Mouse (Mus musculus): ENCODE results near the gene Spag9. TPM values are rescaled to one million over a fixed set of nuclear protein-coding genes. Genes with fewer than 3 reads are reported as not detected.

Gene Spag9
- polyA plus RNA-seq, 1 experiment from 2014 or later: 107 TPM

GRCm38 (mm10) chr11:94140540-94140939 lies 144.6 kb downstream of the Spag9 start:
- Histone ChIP-seq H3K4me1 (ENCODE audit: control insufficient read depth, insufficient read depth, low read length) (peaks cover 4% of the 10 kb centered on the region; the same call in 1 of the 2 replicates), H3K27me3 (ENCODE audit: control insufficient read depth, insufficient read depth, low read length) (no peaks in the 10 kb centered on the region), H3K4me3 (ENCODE audit: low read depth, low read length) (no peak overlapping the region), H3K36me3 (ENCODE audit: control insufficient read depth, insufficient read depth, low read length) (no peaks in the 10 kb centered on the region), H3K27ac (ENCODE audit: low read depth, low read length) (no peak overlapping the region), H3K9ac (ENCODE audit: low read length) (no peak overlapping the region), H3K9me3 (ENCODE audit: control insufficient read depth, low read length) (no peaks in the 10 kb centered on the region), H3K4me2 (no peak overlapping the region)
- ATAC-seq (ENCODE audit: low FRiP score) (no peak), DNase-seq (ENCODE audit: low spot score, missing footprints) (no peak)
- 86% methylated on average over 3 of the region's 3 CpGs for WGBS

- H3K4me2 ChIP-seq: no peak overlapping the region
- no peak overlapping the region for H3K4me3 ChIP-seq (ENCODE audit: low read depth, low read length)
- DNase-seq (ENCODE audit: low spot score, missing footprints): no peak
- H3K27me3 ChIP-seq (ENCODE audit: control insufficient read depth, insufficient read depth, low read length): no peaks in the 10 kb centered on the region
- H3K36me3 ChIP-seq (ENCODE audit: control insufficient read depth, insufficient read depth, low read length): no peaks in the 10 kb centered on the region
- no peaks in the 10 kb centered on the region for H3K9me3 ChIP-seq (ENCODE audit: control insufficient read depth, low read length)
- peaks cover 4% of the 10 kb centered on the region; the same call in 1 of the 2 replicates for H3K4me1 ChIP-seq (ENCODE audit: control insufficient read depth, insufficient read depth, low read length)
- ATAC-seq (ENCODE audit: low FRiP score): no peak
- H3K27ac ChIP-seq (ENCODE audit: low read depth, low read length): no peak overlapping the region
- 54% methylated on average over 3 of the region's 3 CpGs for WGBS
- H3K9ac ChIP-seq (ENCODE audit: low read length): no peak overlapping the region
These were observed 145.7 kb downstream of the Spag9 start for GRCm38 (mm10) chr11:94141564-94141963.

GRCm38 (mm10) chr11:94143336-94143735 lies 147.4 kb downstream of the Spag9 start:
- Histone ChIP-seq H3K27ac (ENCODE audit: low read depth, low read length) (no peak overlapping the region), H3K9ac (ENCODE audit: low read length) (no peak overlapping the region), H3K4me3 (ENCODE audit: low read depth, low read length) (no peak overlapping the region), H3K4me2 (no peak overlapping the region), H3K36me3 (ENCODE audit: control insufficient read depth, insufficient read depth, low read length) (no peaks in the 10 kb centered on the region), H3K4me1 (ENCODE audit: control insufficient read depth, insufficient read depth, low read length) (peaks cover 4% of the 10 kb centered on the region; the same call in 1 of the 2 replicates), H3K9me3 (ENCODE audit: control insufficient read depth, low read length) (no peaks in the 10 kb centered on the region), H3K27me3 (ENCODE audit: control insufficient read depth, insufficient read depth, low read length) (no peaks in the 10 kb centered on the region)
- DNase-seq (ENCODE audit: low spot score, missing footprints) (no peak), ATAC-seq (ENCODE audit: low FRiP score) (no peak)
- 80% methylated on average over 2 of the region's 2 CpGs for WGBS

GRCm38 (mm10) chr11:94144771-94145539 lies 149.1 kb downstream of the Spag9 start:
- no peak overlapping the region for H3K4me3 ChIP-seq (ENCODE audit: low read depth, low read length)
- ATAC-seq (ENCODE audit: low FRiP score) (no peak), DNase-seq (ENCODE audit: low spot score, missing footprints) (no peak)
- peaks cover 6% of the 10 kb centered on the region; the same call in 1 of the 2 replicates for H3K4me1 ChIP-seq (ENCODE audit: control insufficient read depth, insufficient read depth, low read length)
- H3K36me3 ChIP-seq (ENCODE audit: control insufficient read depth, insufficient read depth, low read length): no peaks in the 10 kb centered on the region
- no peak overlapping the region for H3K4me2 ChIP-seq
- WGBS: 72% methylated on average over 11 of the region's 11 CpGs
- no peak overlapping the region for H3K9ac ChIP-seq (ENCODE audit: low read length)
- no peaks in the 10 kb centered on the region for H3K27me3 ChIP-seq (ENCODE audit: control insufficient read depth, insufficient read depth, low read length)
- H3K27ac ChIP-seq (ENCODE audit: low read depth, low read length): no peak overlapping the region
- no peaks in the 10 kb centered on the region for H3K9me3 ChIP-seq (ENCODE audit: control insufficient read depth, low read length)

GRCm38 (mm10) chr11:94146049-94146605 lies 150.2 kb downstream of the Spag9 start:
- ATAC-seq (ENCODE audit: low FRiP score) (no peak), DNase-seq (ENCODE audit: low spot score, missing footprints) (no peak)
- no peak overlapping the region for H3K9ac ChIP-seq (ENCODE audit: low read length)
- H3K36me3 ChIP-seq (ENCODE audit: control insufficient read depth, insufficient read depth, low read length): no peaks in the 10 kb centered on the region
- no peaks in the 10 kb centered on the region for H3K9me3 ChIP-seq (ENCODE audit: control insufficient read depth, low read length)
- H3K27ac ChIP-seq (ENCODE audit: low read depth, low read length): no peak overlapping the region
- no peak overlapping the region for H3K4me3 ChIP-seq (ENCODE audit: low read depth, low read length)
- H3K4me1 ChIP-seq (ENCODE audit: control insufficient read depth, insufficient read depth, low read length): peaks cover 9% of the 10 kb centered on the region
- 91% methylated on average over 14 of the region's 14 CpGs for WGBS
- H3K27me3 ChIP-seq (ENCODE audit: control insufficient read depth, insufficient read depth, low read length): no peaks in the 10 kb centered on the region
- H3K4me2 ChIP-seq: no peak overlapping the region

- H3K36me3 ChIP-seq (ENCODE audit: control insufficient read depth, insufficient read depth, low read length): no peaks in the 10 kb centered on the region
- H3K4me2 ChIP-seq: no peak overlapping the region
- no peak overlapping the region for H3K27ac ChIP-seq (ENCODE audit: low read depth, low read length)
- H3K9ac ChIP-seq (ENCODE audit: low read length): no peak overlapping the region
- no peak overlapping the region for H3K4me3 ChIP-seq (ENCODE audit: low read depth, low read length)
- DNase-seq (ENCODE audit: low spot score, missing footprints) (no peak), ATAC-seq (ENCODE audit: low FRiP score) (no peak)
- 66% methylated on average over 11 of the region's 11 CpGs for WGBS
- peaks cover 9% of the 10 kb centered on the region for H3K4me1 ChIP-seq (ENCODE audit: control insufficient read depth, insufficient read depth, low read length)
- no peaks in the 10 kb centered on the region for H3K27me3 ChIP-seq (ENCODE audit: control insufficient read depth, insufficient read depth, low read length)
- no peaks in the 10 kb centered on the region for H3K9me3 ChIP-seq (ENCODE audit: control insufficient read depth, low read length)
These were observed 151.0 kb downstream of the Spag9 start for GRCm38 (mm10) chr11:94146733-94147485.

GRCm38 (mm10) chr11:94148105-94148696 lies 152.3 kb downstream of the Spag9 start:
- Histone ChIP-seq H3K4me2 (no peak overlapping the region), H3K27ac (ENCODE audit: low read depth, low read length) (no peak overlapping the region), H3K4me3 (ENCODE audit: low read depth, low read length) (no peak overlapping the region), H3K27me3 (ENCODE audit: control insufficient read depth, insufficient read depth, low read length) (no peaks in the 10 kb centered on the region), H3K9ac (ENCODE audit: low read length) (no peak overlapping the region), H3K9me3 (ENCODE audit: control insufficient read depth, low read length) (no peaks in the 10 kb centered on the region), H3K36me3 (ENCODE audit: control insufficient read depth, insufficient read depth, low read length) (no peaks in the 10 kb centered on the region), H3K4me1 (ENCODE audit: control insufficient read depth, insufficient read depth, low read length) (peaks cover 9% of the 10 kb centered on the region)
- ATAC-seq (ENCODE audit: low FRiP score) (no peak), DNase-seq (ENCODE audit: low spot score, missing footprints) (no peak)
- WGBS: 40% methylated on average over 12 of the region's 12 CpGs

GRCm38 (mm10) chr11:94148931-94149491 lies 153.1 kb downstream of the Spag9 start:
- H3K9me3 ChIP-seq (ENCODE audit: control insufficient read depth, low read length): no peaks in the 10 kb centered on the region
- H3K27ac ChIP-seq (ENCODE audit: low read depth, low read length): peak overlapping the region; percentile 40; the same call in 1 of the 2 replicates
- WGBS: under 1% methylated on average over 46 of the region's 46 CpGs
- H3K27me3 ChIP-seq (ENCODE audit: control insufficient read depth, insufficient read depth, low read length): no peaks in the 10 kb centered on the region
- H3K9ac ChIP-seq (ENCODE audit: low read length): peak overlapping the region; percentile 76
- no peaks in the 10 kb centered on the region for H3K36me3 ChIP-seq (ENCODE audit: control insufficient read depth, insufficient read depth, low read length)
- H3K4me3 ChIP-seq (ENCODE audit: low read depth, low read length): peak overlapping the region; percentile 39
- peak; percentile 96 for DNase-seq (ENCODE audit: low spot score, missing footprints)
- peaks cover 9% of the 10 kb centered on the region for H3K4me1 ChIP-seq (ENCODE audit: control insufficient read depth, insufficient read depth, low read length)
- H3K4me2 ChIP-seq: peak overlapping the region; percentile 85
- ATAC-seq (ENCODE audit: low FRiP score): peak; percentile 66
